Mouse (Mus musculus) Patski (cell line): ENCODE results near the gene Gm10337. TPM values are rescaled to one million over a fixed set of nuclear protein-coding genes. Genes with fewer than 3 reads are reported as not detected.

ENCODE experiments used
- ATAC-seq: fragments of 100-300 bp; one replicate; pipeline ENCODE4 v1.8.0; 2021
- CTCF ChIA-PET: fragments of 350-600 bp; sonication (Branson Sonifier 250); formaldehyde crosslinking; loops from one replicate; lab custom pipeline; 2022; ENCODE audit warnings: inconsistent platforms; lab: Charles Lee
- POLR2A ChIA-PET: fragments of 350-600 bp; sonication (Branson Sonifier 250); formaldehyde crosslinking; loops from one replicate; lab custom pipeline; 2022; ENCODE audit warnings: antibody characterized with exemption, inconsistent platforms; lab: Charles Lee
- DNase-seq: peaks from one replicate; pipeline ENCODE4 v3.0.0-alpha.2; 2011; ENCODE audit warnings: low read depth, low spot score
- H3K27me3 ChIP-seq: fragments of 371-371 bp; one replicate; pipeline ENCODE4 v1.5.1; 2021
- CTCF ChIP-seq: fragments of 100-300 bp; IDR thresholded peaks from one replicate; pipeline ENCODE4 v1.5.1; 2021
- in situ Hi-C: fragments of 300-500 bp; cut with MboI; formaldehyde crosslinking; loops from 3 replicates; pipeline ENCODE4 v1.11.1; 2018; ENCODE audit warnings: low pct_unique_long_range_greater_than_20kb, mixed read lengths
- polyA plus RNA-seq: library from polyadenylated mRNA; unstranded; gene quantifications from one replicate; pipeline ENCODE4 v1.2.3, GENCODE M21; 2021

The Gm10337 gene
- polyA plus RNA-seq, 1 experiment from 2014 or later, result 3.6 TPM

- ATAC-seq (no peak), DNase-seq (no peak)
- in situ Hi-C loops, result no loop called here
- TF ChIP-seq CTCF, result peak; percentile 43
- POLR2A ChIA-PET, result interaction anchor here (0.6 kb wide), 1 partner anchor 17 kb away, joined by 4 read pairs; no protein-coding TSS in a partner anchor
- CTCF ChIA-PET, result interaction anchor here (2.2 kb wide), 1 partner anchor 9 kb away, joined by 4 read pairs; the partner anchor contains the start of gene Prr13
- H3K27me3 ChIP-seq, result no peaks in the 10 kb centered on the region
These were observed 34.7 kb upstream of the Gm10337 start for GRCm38 (mm10) chr15:102468675-102469370.

GRCm38 (mm10) chr15:102470183-102470604 is 33.3 kb upstream of the Gm10337 start, which contains the start of gene Pcbp2:
Gene Pcbp2, plus strand, starts transcription at chr15:102470539.
- peak; percentile 85 for DNase-seq
- TF ChIP-seq CTCF, result peak; percentile 99
- CTCF ChIA-PET, result interaction anchor here (1.1 to 2.2 kb wide), 3 partner anchors 11 to 55 kb away, joined by 3 to 9 read pairs (median 4); partner anchors contain the start of genes Npff and Prr13
- peak; percentile 89 for ATAC-seq
- in situ Hi-C loops, result no loop called here
- POLR2A ChIA-PET, result interaction anchor here (1.2 kb wide), 1 partner anchor 10 kb away, joined by 7 read pairs; no protein-coding TSS in a partner anchor
- H3K27me3 ChIP-seq, result no peaks in the 10 kb centered on the region

GRCm38 (mm10) chr15:102470605-102471294 is 32.8 kb upstream of the Gm10337 start:
- DNase-seq (peak; percentile 33), ATAC-seq (peak; percentile 45)
- H3K27me3 ChIP-seq, result no peaks in the 10 kb centered on the region
- POLR2A ChIA-PET, result interaction anchor here (0.6 to 1.2 kb wide), 5 partner anchors 11 to 383 kb away, joined by 3 to 7 read pairs (median 4); no protein-coding TSS in a partner anchor
- CTCF ChIA-PET, result interaction anchor here (1.1 to 2.2 kb wide), 4 partner anchors 9 to 54 kb away, joined by 3 to 9 read pairs (median 4); partner anchors contain the start of genes Npff and Prr13
- peak; percentile 84 for TF ChIP-seq CTCF
- in situ Hi-C loops, result no loop called here

DNA sequence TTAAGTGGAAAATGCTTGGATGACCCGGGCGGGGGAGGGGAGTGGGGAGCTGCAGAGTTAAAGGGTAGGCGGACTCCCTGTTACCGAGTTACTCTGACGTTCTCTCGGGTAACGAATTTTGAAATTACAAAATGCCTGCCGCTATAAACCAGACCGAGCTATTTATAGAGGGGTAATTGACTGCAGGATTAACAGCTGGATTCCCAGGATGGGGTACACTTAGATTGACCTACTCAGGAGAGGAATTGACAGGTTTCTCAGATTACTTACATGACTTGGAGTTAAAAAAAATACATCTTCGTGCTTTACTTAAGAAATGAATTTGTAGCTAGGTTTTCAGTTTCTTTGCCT is 32.3 kb upstream of the Gm10337 start:
- DNase-seq, result no peak
- ChIA-PET CTCF (interaction anchor here (1.3 to 2.1 kb wide), 2 partner anchors 8 to 54 kb away, joined by 3 to 9 read pairs; partner anchors contain the start of gene Npff), POLR2A (interaction anchor here (0.6 to 1.2 kb wide), 5 partner anchors 43 to 383 kb away, joined by 3 to 5 read pairs (median 3); no protein-coding TSS in a partner anchor)
- no peak for TF ChIP-seq CTCF
- no peaks in the 10 kb centered on the region for H3K27me3 ChIP-seq
- ATAC-seq, result peak; percentile 17
- in situ Hi-C loops, result no loop called here

DNA sequence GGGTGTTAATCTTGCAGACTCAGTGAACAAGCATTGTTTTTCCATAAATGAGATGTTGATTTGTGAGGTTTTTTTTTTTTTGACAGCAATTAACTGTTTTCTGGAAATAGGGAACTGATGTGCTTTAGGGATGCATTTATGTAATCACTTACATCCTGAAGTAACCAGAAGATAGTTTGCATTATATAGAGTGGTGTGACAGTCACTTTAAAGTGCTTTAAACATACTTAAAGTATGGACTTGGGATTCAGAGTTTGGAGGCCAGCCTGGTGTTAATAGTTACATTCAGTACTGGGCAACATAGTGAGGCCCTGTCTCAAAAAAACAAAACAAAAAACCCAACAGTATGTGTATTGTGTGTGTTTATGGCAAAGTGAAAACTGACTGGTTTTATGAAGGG is 31.8 kb upstream of the Gm10337 start:
- ATAC-seq, result no peak

GRCm38 (mm10) chr15:102473246-102473645 is 30.3 kb upstream of the Gm10337 start:
- no peak for ATAC-seq
- ChIA-PET POLR2A (interaction anchor here (1.4 kb wide), 1 partner anchor 12 kb away, joined by 4 read pairs; no protein-coding TSS in a partner anchor), CTCF (interaction anchor here (1.5 to 2.0 kb wide), 2 partner anchors 9 to 21 kb away, joined by 5 to 8 read pairs; no protein-coding TSS in a partner anchor)
- in situ Hi-C loops, result no loop called here
- no peaks in the 10 kb centered on the region for H3K27me3 ChIP-seq
- no peak for DNase-seq
- TF ChIP-seq CTCF, result no peak

More for the DNA sequence above, 31.8 kb upstream of the Gm10337 start:
- DNase-seq, result no peak
- in situ Hi-C loops, result no loop called here
- CTCF ChIA-PET, result interaction anchor here (1.3 to 2.1 kb wide), 2 partner anchors 8 to 53 kb away, joined by 3 to 9 read pairs; partner anchors contain the start of gene Npff
- TF ChIP-seq CTCF, result no peak
- POLR2A ChIA-PET, result interaction anchor here (0.6 to 1.2 kb wide), 5 partner anchors 42 to 384 kb away, joined by 3 to 5 read pairs (median 3); no protein-coding TSS in a partner anchor
- H3K27me3 ChIP-seq, result no peaks in the 10 kb centered on the region

DNA sequence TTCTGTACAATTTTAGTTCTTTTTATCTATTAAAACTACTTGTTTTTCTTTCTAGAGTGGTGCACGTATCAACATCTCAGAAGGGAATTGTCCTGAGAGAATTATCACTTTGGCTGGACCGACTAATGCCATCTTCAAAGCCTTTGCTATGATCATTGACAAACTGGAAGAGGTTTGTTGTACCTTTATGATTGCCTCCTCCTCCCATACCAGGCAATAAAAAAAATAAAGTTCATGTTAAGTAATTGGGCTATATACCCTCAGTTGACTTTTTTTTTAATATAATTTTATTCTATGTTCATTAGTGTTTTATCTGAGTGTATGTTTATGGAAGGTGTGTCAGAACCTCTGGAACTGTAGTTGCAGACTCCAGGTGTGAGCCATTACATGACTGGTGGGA is 29.0 kb upstream of the Gm10337 start:
- TF ChIP-seq CTCF, result no peak
- in situ Hi-C loops, result no loop called here
- ATAC-seq (no peak), DNase-seq (no peak)
- ChIA-PET CTCF (interaction anchor here (2.0 kb wide), 1 partner anchor 8 kb away, joined by 8 read pairs; no protein-coding TSS in a partner anchor), POLR2A (interaction anchor here (0.6 kb wide), 1 partner anchor 105 kb away, joined by 3 read pairs; no protein-coding TSS in a partner anchor)
- H3K27me3 ChIP-seq, result no peaks in the 10 kb centered on the region

GRCm38 (mm10) chr15:102483136-102483535 is 20.4 kb upstream of the Gm10337 start:
- in situ Hi-C loops, result no loop called here
- CTCF ChIA-PET, result interaction anchor here (1.4 to 2.4 kb wide), 3 partner anchors 8 to 14 kb away, joined by 4 to 8 read pairs (median 5); no protein-coding TSS in a partner anchor
- no peak for DNase-seq
- POLR2A ChIA-PET, result no interaction called here
- no peaks in the 10 kb centered on the region for H3K27me3 ChIP-seq
- no peak for TF ChIP-seq CTCF
- no peak for ATAC-seq

GRCm38 (mm10) chr15:102485853-102486252 is 17.7 kb upstream of the Gm10337 start:
- TF ChIP-seq CTCF, result no peak
- no peaks in the 10 kb centered on the region for H3K27me3 ChIP-seq
- ATAC-seq (no peak), DNase-seq (no peak)
- ChIA-PET POLR2A (interaction anchor here (0.6 to 1.6 kb wide), 4 partner anchors 12 to 139 kb away, joined by 3 to 4 read pairs (median 4); no protein-coding TSS in a partner anchor), CTCF (no interaction called here)
- in situ Hi-C loops, result no loop called here

- H3K27me3 ChIP-seq, result no peaks in the 10 kb centered on the region
- ATAC-seq (no peak), DNase-seq (no peak)
- in situ Hi-C loops, result no loop called here
- TF ChIP-seq CTCF, result no peak
- ChIA-PET POLR2A (no interaction called here), CTCF (no interaction called here)
These were observed 15.9 kb upstream of the Gm10337 start for GRCm38 (mm10) chr15:102487664-102488063.
